Mouse (Mus musculus): ENCODE results near the gene Cep72. TPM values are rescaled to one million over a fixed set of nuclear protein-coding genes. Genes with fewer than 3 reads are reported as not detected.

The Cep72 gene
- total and polyA plus RNA-seq, 3 experiments: 7.3 to 15.1 (median 9.3) TPM

GRCm38 (mm10) chr13:74001492-74001891 lies 60.6 kb downstream of the Cep72 start:
- TF ChIP-seq MEF2A (IDR thresholded peaks at IDR 0.05; ENCODE audit: borderline replicate concordance, low read depth, low read length) (no peak), MAFK (IDR thresholded peaks at IDR 0.05; ENCODE audit: insufficient replicate concordance, low read length) (0 out of 2 replicates have a peak, but pooled peaks have one; percentile 8), E2F4 (IDR thresholded peaks at IDR 0.05; ENCODE audit: insufficient replicate concordance, low read depth, low read length) (no peak)
- H3K27me3 ChIP-seq (replicated peaks): peaks cover 4% of the 10 kb centered on the region
- H3K4me3 ChIP-seq (replicated peaks in 1 of 3; ENCODE audit: low read depth in 2 of 3, low read length in 2 of 3, poor library complexity in 1 of 3): no peak overlapping the region
- no peak for DNase-seq (ENCODE audit: extremely low read depth)
- no peak overlapping the region for H3K27ac ChIP-seq (ENCODE audit: insufficient read depth, low read depth)
- dilution Hi-C loops (cut with MboI; ENCODE audit: extremely low pct_ligation_motif_present, extremely low pct_unique_long_range_greater_than_20kb, low sequenced_read_pairs) (no loop called here), in situ Hi-C loops (cut with MboI; ENCODE audit: low pct_ligation_motif_present, low pct_unique_long_range_greater_than_20kb, low sequenced_read_pairs) (no loop called here)
- no peak overlapping the region for H3K4me2 ChIP-seq (ENCODE audit: insufficient read depth, low read depth, poor library complexity, severe bottlenecking)
- peaks cover 0 to 5% of the 10 kb centered on the region in 2 experiments; a peak in 2 of 4 replicates for H3K4me1 ChIP-seq (ENCODE audit: control insufficient read depth in 1 of 2, insufficient read depth in 2 of 2)
- H3K79me2 ChIP-seq (replicated peaks; ENCODE audit: control insufficient read depth, extremely low read depth, insufficient read depth, poor library complexity, severe bottlenecking): no peaks in the 10 kb centered on the region
- no peak overlapping the region for H3K9ac ChIP-seq (ENCODE audit: insufficient read depth, low read depth)
- no peaks in the 10 kb centered on the region for H3K9me3 ChIP-seq (replicated peaks; ENCODE audit: low read length)
- H3K36me3 ChIP-seq (replicated peaks in 1 of 2; ENCODE audit: control insufficient read depth in 1 of 2, insufficient read depth in 1 of 2, low read length in 1 of 2): no peaks in the 10 kb centered on the region

- no peak for TF ChIP-seq PAX5 (IDR thresholded peaks at IDR 0.05; ENCODE audit: low read length)
- TF ChIP-seq ZNF384 (IDR thresholded peaks at IDR 0.05; ENCODE audit: low read depth, low read length): no peak
- no peak for TF ChIP-seq MYC (IDR thresholded peaks at IDR 0.05; ENCODE audit: low read depth, low read length)
- TF ChIP-seq JUND (conservative IDR thresholded peaks at IDR 0.05; ENCODE audit: low read depth, low read length): no peak
- TF ChIP-seq ETS1 (conservative IDR thresholded peaks at IDR 0.05; ENCODE audit: low read depth, low read length): no peak
- TF ChIP-seq TBP (conservative IDR thresholded peaks at IDR 0.05; ENCODE audit: low read depth, low read length): no peak
- TF ChIP-seq POLR2A (IDR thresholded peaks at IDR 0.05; ENCODE audit: low read depth, low read length): no peak
- TF ChIP-seq ZKSCAN1 (IDR thresholded peaks at IDR 0.05; ENCODE audit: borderline replicate concordance, low read depth, low read length): no peak
- no peak for TF ChIP-seq MAFK (IDR thresholded peaks at IDR 0.05; ENCODE audit: insufficient replicate concordance, low read length)
- Histone ChIP-seq H3K79me2 (replicated peaks; ENCODE audit: control insufficient read depth, extremely low read depth, insufficient read depth, poor library complexity, severe bottlenecking) (no peaks in the 10 kb centered on the region), H3K4me1 (ENCODE audit: control insufficient read depth in 1 of 2, insufficient read depth in 2 of 2) (peaks cover 0 to 5% of the 10 kb centered on the region in 2 experiments; a peak in 2 of 4 replicates), H3K4me3 (replicated peaks in 1 of 3; ENCODE audit: low read depth in 2 of 3, low read length in 2 of 3, poor library complexity in 1 of 3) (no peak overlapping the region), H3K27ac (ENCODE audit: insufficient read depth, low read depth) (no peak overlapping the region), H3K36me3 (replicated peaks in 1 of 2; ENCODE audit: control insufficient read depth in 1 of 2, insufficient read depth in 1 of 2, low read length in 1 of 2) (no peaks in the 10 kb centered on the region), H3K9me3 (replicated peaks; ENCODE audit: low read length) (no peaks in the 10 kb centered on the region), H3K27me3 (replicated peaks) (peaks cover 3% of the 10 kb centered on the region), H3K9ac (ENCODE audit: insufficient read depth, low read depth) (no peak overlapping the region), H3K4me2 (ENCODE audit: insufficient read depth, low read depth, poor library complexity, severe bottlenecking) (no peak overlapping the region)
- dilution Hi-C loops (cut with MboI; ENCODE audit: extremely low pct_ligation_motif_present, extremely low pct_unique_long_range_greater_than_20kb, low sequenced_read_pairs): no loop called here
- DNase-seq (ENCODE audit: extremely low read depth): no peak
- in situ Hi-C loops (cut with MboI; ENCODE audit: low pct_ligation_motif_present, low pct_unique_long_range_greater_than_20kb, low sequenced_read_pairs): no loop called here
Measured at GRCm38 (mm10) chr13:74000961-74001360, 61.1 kb downstream of the Cep72 start.

GRCm38 (mm10) chr13:74000519-74000918 lies 61.6 kb downstream of the Cep72 start:
- Histone ChIP-seq H3K36me3 (replicated peaks in 1 of 2; ENCODE audit: control insufficient read depth in 1 of 2, insufficient read depth in 1 of 2, low read length in 1 of 2) (no peaks in the 10 kb centered on the region), H3K27me3 (replicated peaks) (peaks cover 3% of the 10 kb centered on the region), H3K9me3 (replicated peaks; ENCODE audit: low read length) (no peaks in the 10 kb centered on the region), H3K79me2 (replicated peaks; ENCODE audit: control insufficient read depth, extremely low read depth, insufficient read depth, poor library complexity, severe bottlenecking) (no peaks in the 10 kb centered on the region), H3K4me3 (replicated peaks in 1 of 3; ENCODE audit: low read depth in 2 of 3, low read length in 2 of 3, poor library complexity in 1 of 3) (no peak overlapping the region), H3K27ac (ENCODE audit: insufficient read depth, low read depth) (no peak overlapping the region), H3K9ac (ENCODE audit: insufficient read depth, low read depth) (no peak overlapping the region), H3K4me1 (ENCODE audit: control insufficient read depth in 1 of 2, insufficient read depth in 2 of 2) (peaks cover 0 to 5% of the 10 kb centered on the region in 2 experiments; a peak in 2 of 4 replicates), H3K4me2 (ENCODE audit: insufficient read depth, low read depth, poor library complexity, severe bottlenecking) (no peak overlapping the region)
- in situ Hi-C loops (cut with MboI; ENCODE audit: low pct_ligation_motif_present, low pct_unique_long_range_greater_than_20kb, low sequenced_read_pairs) (no loop called here), dilution Hi-C loops (cut with MboI; ENCODE audit: extremely low pct_ligation_motif_present, extremely low pct_unique_long_range_greater_than_20kb, low sequenced_read_pairs) (no loop called here)
- TF ChIP-seq POLR2AphosphoS2 (IDR thresholded peaks at IDR 0.05; ENCODE audit: low read depth, low read length): no peak
- TF ChIP-seq SMC3 (IDR thresholded peaks at IDR 0.05; ENCODE audit: low read depth, low read length): no peak
- TF ChIP-seq ZKSCAN1 (IDR thresholded peaks at IDR 0.05; ENCODE audit: borderline replicate concordance, low read depth, low read length): no peak
- TF ChIP-seq ELF1 (IDR thresholded peaks at IDR 0.05; ENCODE audit: low read depth, low read length): no peak
- no peak for TF ChIP-seq JUND (conservative IDR thresholded peaks at IDR 0.05; ENCODE audit: low read depth, low read length)
- TF ChIP-seq HCFC1 (IDR thresholded peaks at IDR 0.05; ENCODE audit: low read depth, low read length): no peak
- TF ChIP-seq ZC3H11A (IDR thresholded peaks at IDR 0.05; ENCODE audit: low read depth, low read length): no peak
- no peak for TF ChIP-seq ZMIZ1 (IDR thresholded peaks at IDR 0.05; ENCODE audit: low read depth, low read length)
- TF ChIP-seq BHLHE40 (IDR thresholded peaks at IDR 0.05; ENCODE audit: low read depth, low read length): no peak
- DNase-seq (ENCODE audit: extremely low read depth): no peak
